Mouse (Mus musculus) ES-E14 (cell line): Measurements from ENCODE around the gene Sar1b.

Experiments
- CHD2 ChIP-seq: IDR thresholded peaks from 2 replicates; pipeline ENCODE4 v1.6.1; 2014; ENCODE audit warnings: mild to moderate bottlenecking, low read depth, low read length, inconsistent platforms
- HCFC1 ChIP-seq: IDR thresholded peaks from 2 replicates; pipeline ENCODE4 v1.6.1; 2012; ENCODE audit warnings: low read length, inconsistent platforms, borderline replicate concordance; ENCODE audit not compliant: insufficient read depth
- MAFK ChIP-seq: IDR thresholded peaks from 2 replicates; pipeline ENCODE4 v1.6.1; 2014; ENCODE audit warnings: mild to moderate bottlenecking, low read depth, low read length, inconsistent platforms; ENCODE audit not compliant: insufficient read depth
- ZC3H11A ChIP-seq: IDR thresholded peaks from 2 replicates; pipeline ENCODE4 v1.6.1; 2012; ENCODE audit warnings: low read depth, mild to moderate bottlenecking, inconsistent platforms, low read length, borderline replicate concordance
- ZNF384 ChIP-seq: IDR thresholded peaks from 2 replicates; pipeline ENCODE4 v1.6.1; 2012; ENCODE audit warnings: low read depth, low read length, inconsistent platforms

GRCm38 (mm10) chr11:51839106-51839505, 75.6 kb downstream of the Sar1b start:
- TF ChIP-seq MAFK (no peak), ZC3H11A (no peak), CHD2 (no peak), ZNF384 (no peak), HCFC1 (no peak)
